10 mouse cellular contexts compared by ENCODE assay signal in the genomic region with DNA sequence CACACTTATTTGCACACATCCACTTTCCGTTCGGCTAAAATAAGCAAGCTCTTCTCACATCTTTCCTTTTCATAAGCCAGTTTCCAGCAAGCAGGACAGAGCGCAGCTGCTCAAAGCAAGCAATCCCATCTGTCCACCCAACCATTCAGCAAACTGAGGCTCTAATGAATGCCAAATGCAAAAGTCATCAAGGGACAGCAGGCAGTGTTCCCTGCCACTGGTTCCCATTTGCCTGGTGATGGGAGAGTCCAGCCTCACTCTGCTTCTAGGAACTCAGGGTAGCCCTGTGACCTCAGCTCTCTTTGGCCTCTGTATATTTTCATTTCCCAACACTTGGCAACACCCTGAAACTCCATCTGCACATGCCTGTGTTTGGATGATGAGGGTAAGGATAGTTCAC.
DNase-seq lines count a peak whose midpoint lies in the region; ATAC-seq lines count a peak whose summit lies in the region.
"Had no signal": no experiment of that assay in that cellular context is flagged by ENCODE, and none has a peak within 500 bp of the region (broad histone marks: within the 10 kb centered on the region; RNA-seq: fewer than 3 reads in every experiment).

No protein-coding gene starts in this region.

- H3K9me3 ChIP-seq in forebrain, embryonic 13.5 days (replicated peaks), result peaks cover 10% of the 10 kb centered on the region; the same call in 1 of the 2 replicates
- H3K9me3 ChIP-seq in forebrain, embryonic 12.5 days, result peaks cover 7% of the 10 kb centered on the region; the same call in 1 of the 2 replicates
- no peaks in the 10 kb centered on the region; the same call in 1 of the 2 replicates for H3K9me3 ChIP-seq in forebrain, embryonic 14.5 days (replicated peaks; ENCODE audit: control insufficient read depth, low read length)
- no peaks in the 10 kb centered on the region for H3K9me3 ChIP-seq in hindbrain, embryonic 15.5 days
- H3K9me3 ChIP-seq in midbrain, embryonic 13.5 days, result no peaks in the 10 kb centered on the region; the same call in 1 of the 2 replicates
- H3K9me3 ChIP-seq: embryonic facial prominence, embryonic 15.5 days; limb, embryonic 15.5 days had no signal

- no peak for ATAC-seq in forebrain, embryonic 13.5 days
- no peak for ATAC-seq in forebrain, embryonic 12.5 days (ENCODE audit: low FRiP score)
- ATAC-seq in forebrain, embryonic 14.5 days, result no peak
- no peak for ATAC-seq in hindbrain, embryonic 15.5 days (ENCODE audit: low FRiP score, low read depth)
- ATAC-seq in midbrain, embryonic 13.5 days, result no peak
- no peak for ATAC-seq in granulocyte monocyte progenitor cell, adult 5-6 weeks (replicated peaks; ENCODE audit: poor library complexity, severe bottlenecking)

- H3K36me3 ChIP-seq in forebrain, embryonic 13.5 days (ENCODE audit: poor library complexity, severe bottlenecking), result no peaks in the 10 kb centered on the region
- H3K36me3 ChIP-seq in forebrain, embryonic 12.5 days (replicated peaks), result no peaks in the 10 kb centered on the region
- no peaks in the 10 kb centered on the region for H3K36me3 ChIP-seq in forebrain, embryonic 14.5 days (ENCODE audit: control insufficient read depth, insufficient read depth, low read length)
- H3K36me3 ChIP-seq in hindbrain, embryonic 15.5 days, result no peaks in the 10 kb centered on the region
- no peaks in the 10 kb centered on the region for H3K36me3 ChIP-seq in midbrain, embryonic 13.5 days
- H3K36me3 ChIP-seq: embryonic facial prominence, embryonic 15.5 days; limb, embryonic 15.5 days had no signal

- no peaks in the 10 kb centered on the region for H3K27me3 ChIP-seq in forebrain, embryonic 13.5 days
- 0 out of 2 replicates have a peak, but pooled peaks cover 7% of the 10 kb centered on the region for H3K27me3 ChIP-seq in forebrain, embryonic 12.5 days
- no peaks in the 10 kb centered on the region for H3K27me3 ChIP-seq in forebrain, embryonic 14.5 days (replicated peaks; ENCODE audit: control insufficient read depth, insufficient read depth, low read length)
- H3K27me3 ChIP-seq in hindbrain, embryonic 15.5 days, result no peaks in the 10 kb centered on the region
- no peaks in the 10 kb centered on the region for H3K27me3 ChIP-seq in midbrain, embryonic 13.5 days
- H3K27me3 ChIP-seq: embryonic facial prominence, embryonic 15.5 days; limb, embryonic 15.5 days had no signal

- no peak overlapping the region for H3K4me3 ChIP-seq in forebrain, embryonic 13.5 days
- H3K4me3 ChIP-seq in forebrain, embryonic 12.5 days (replicated peaks), result no peak overlapping the region
- no peak overlapping the region for H3K4me3 ChIP-seq in forebrain, embryonic 14.5 days (ENCODE audit: low read depth, low read length)
- H3K4me3 ChIP-seq in hindbrain, embryonic 15.5 days, result no peak overlapping the region
- H3K4me3 ChIP-seq in midbrain, embryonic 13.5 days (replicated peaks), result no peak overlapping the region
- H3K4me3 ChIP-seq: embryonic facial prominence, embryonic 15.5 days; limb, embryonic 15.5 days had no signal

- no peak overlapping the region for H3K9ac ChIP-seq in forebrain, embryonic 13.5 days
- no peak overlapping the region for H3K9ac ChIP-seq in forebrain, embryonic 12.5 days
- H3K9ac ChIP-seq in forebrain, embryonic 14.5 days (ENCODE audit: low read length), result no peak overlapping the region
- H3K9ac ChIP-seq in hindbrain, embryonic 15.5 days, result no peak overlapping the region
- H3K9ac ChIP-seq in midbrain, embryonic 13.5 days (replicated peaks), result no peak overlapping the region
- H3K9ac ChIP-seq: embryonic facial prominence, embryonic 15.5 days; limb, embryonic 15.5 days had no signal

- DNase-seq in forebrain, embryonic 14.5 days (ENCODE audit: low spot score), result peak; percentile 45
- DNase-seq in B cell, adult 2 months, result no peak
- DNase-seq in cerebellum, postnatal 4 days (ENCODE audit: low spot score in 2 of 2), result no peak

- H3K27ac ChIP-seq in forebrain, embryonic 13.5 days, result peak overlapping the region; percentile 73; the same call in 1 of the 2 replicates
- no peak overlapping the region for H3K27ac ChIP-seq in forebrain, embryonic 12.5 days
- H3K27ac ChIP-seq in forebrain, embryonic 14.5 days (ENCODE audit: low read depth, low read length), result peak overlapping the region; percentile 77; the same call in 1 of the 2 replicates
- H3K27ac ChIP-seq in hindbrain, embryonic 15.5 days (replicated peaks), result peak overlapping the region; percentile 72
- H3K27ac ChIP-seq in midbrain, embryonic 13.5 days, result peak overlapping the region; percentile 87
- H3K27ac ChIP-seq: embryonic facial prominence, embryonic 15.5 days; limb, embryonic 15.5 days had no signal

- no peak overlapping the region for H3K4me2 ChIP-seq in forebrain, embryonic 13.5 days
- no peak overlapping the region for H3K4me2 ChIP-seq in forebrain, embryonic 12.5 days
- H3K4me2 ChIP-seq in forebrain, embryonic 14.5 days (ENCODE audit: low read length), result no peak overlapping the region
- H3K4me2 ChIP-seq in hindbrain, embryonic 15.5 days, result no peak overlapping the region; the same call in 1 of the 2 replicates
- peak overlapping the region; percentile 30 for H3K4me2 ChIP-seq in midbrain, embryonic 13.5 days (replicated peaks)
- H3K4me2 ChIP-seq: embryonic facial prominence, embryonic 15.5 days; limb, embryonic 15.5 days had no signal

- 88% methylated on average over 3 of the region's 3 CpGs for WGBS in forebrain, embryonic 13.5 days
- 90% methylated on average over 3 of the region's 3 CpGs for WGBS in forebrain, embryonic 12.5 days
- 74% methylated on average over 3 of the region's 3 CpGs for WGBS in forebrain, embryonic 14.5 days
- WGBS in hindbrain, embryonic 15.5 days, result 72% methylated on average over 3 of the region's 3 CpGs
- 46% methylated on average over 3 of the region's 3 CpGs for WGBS in midbrain, embryonic 13.5 days

- H3K4me1 ChIP-seq in forebrain, embryonic 13.5 days, result peaks cover 39% of the 10 kb centered on the region
- peaks cover 53% of the 10 kb centered on the region for H3K4me1 ChIP-seq in forebrain, embryonic 12.5 days
- peaks cover 15% of the 10 kb centered on the region for H3K4me1 ChIP-seq in forebrain, embryonic 14.5 days (ENCODE audit: control insufficient read depth, insufficient read depth, low read length)
- H3K4me1 ChIP-seq in hindbrain, embryonic 15.5 days (replicated peaks), result peaks cover 19% of the 10 kb centered on the region
- peaks cover 52% of the 10 kb centered on the region for H3K4me1 ChIP-seq in midbrain, embryonic 13.5 days (replicated peaks)
- H3K4me1 ChIP-seq: embryonic facial prominence, embryonic 15.5 days; limb, embryonic 15.5 days had no signal
